Mouse (Mus musculus) B cell, adult 67 days (primary cell): ENCODE measurements around the gene 4930442H23Rik. TPM values are rescaled to one million over a fixed set of nuclear protein-coding genes. Genes with fewer than 3 reads are reported as not detected.

Source experiments
- total RNA-seq, 2 experiments: library from RNA; stranded (reverse); gene quantifications; 4 replicates each; pipeline ENCODE4 v1.2.4; 2023

Gene 4930442H23Rik
- total RNA-seq = not detected

DNA sequence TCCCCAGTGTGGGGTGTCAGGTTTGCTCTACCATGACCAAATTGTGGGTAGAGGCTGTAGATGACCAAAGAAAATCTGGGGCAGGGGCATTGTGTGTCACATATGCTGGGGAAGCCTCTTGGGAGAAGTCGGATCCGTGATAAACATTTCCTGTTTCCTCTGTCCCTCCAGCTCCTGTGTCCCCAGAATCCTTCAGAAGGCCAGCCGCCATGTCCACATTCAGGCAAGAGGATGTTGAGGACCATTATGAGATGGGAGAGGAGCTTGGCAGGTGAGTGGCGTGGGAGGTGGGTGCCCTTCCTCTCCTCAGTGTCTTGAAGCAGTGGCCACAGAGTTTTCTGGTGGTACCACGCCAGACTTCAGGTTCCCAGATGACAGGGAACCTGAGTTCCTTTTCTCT is at the start of gene 4930442H23Rik:
Gene 4930442H23Rik (minus strand): TSS at position 45 of the 400 bp plus-strand sequence.

GRCm38 (mm10) chr10:81232580-81233225 is 49.1 kb upstream of the 4930442H23Rik start, which contains the start of gene Zfr2:
Zfr2 (plus strand) TSS chr10:81233155.

DNA sequence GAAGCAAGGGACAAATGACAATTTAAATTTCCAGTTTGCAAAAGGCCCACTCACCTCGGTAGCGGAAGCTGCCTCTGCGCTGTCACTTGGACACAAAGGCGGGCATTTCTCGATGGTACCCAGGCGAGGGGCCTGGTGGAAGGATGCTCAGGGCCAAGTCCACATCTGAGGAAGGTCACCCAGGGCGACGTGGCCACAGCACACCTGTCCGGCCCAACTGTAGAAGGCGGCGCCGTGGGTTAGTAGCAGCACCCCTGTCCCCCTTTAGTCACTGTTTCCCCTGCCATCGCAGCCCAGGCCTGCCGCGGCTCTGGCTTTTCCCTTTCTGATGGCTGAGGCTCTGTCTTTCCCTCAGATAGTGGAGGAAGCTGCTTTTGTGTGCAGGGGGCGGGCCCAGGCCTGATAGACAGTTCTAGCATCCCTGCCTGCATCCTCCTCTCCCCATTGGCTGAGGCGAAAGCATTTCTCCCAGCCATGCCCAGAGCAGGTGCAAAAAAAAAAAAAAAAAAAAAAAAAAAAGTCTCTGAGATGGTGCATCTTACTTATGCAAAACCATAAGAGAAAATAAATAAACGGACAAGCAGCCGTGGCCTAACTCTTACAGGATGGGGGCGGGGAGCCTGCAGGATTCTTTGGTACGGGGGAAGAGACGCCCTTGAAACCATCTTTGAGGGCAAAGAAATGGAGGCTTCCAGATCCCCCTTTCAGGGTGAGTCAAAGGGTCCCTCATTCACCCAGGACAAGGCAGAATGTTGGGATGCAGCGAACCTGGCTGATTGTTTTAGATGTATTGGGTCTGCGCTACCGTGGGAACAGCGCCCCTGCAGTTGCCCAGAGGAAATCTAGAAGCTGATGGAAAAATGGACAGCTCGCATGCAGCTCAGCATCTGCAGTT is 47.0 kb upstream of the 4930442H23Rik start, which contains the start of gene Atcay:
Gene Atcay (minus strand): TSS at position 396 of the 895 bp plus-strand sequence.

GRCm38 (mm10) chr10:81201807-81202758 is 18.4 kb upstream of the 4930442H23Rik start, which contains the start of gene Nmrk2:
Nmrk2 (minus strand) TSS chr10:81202051.

DNA sequence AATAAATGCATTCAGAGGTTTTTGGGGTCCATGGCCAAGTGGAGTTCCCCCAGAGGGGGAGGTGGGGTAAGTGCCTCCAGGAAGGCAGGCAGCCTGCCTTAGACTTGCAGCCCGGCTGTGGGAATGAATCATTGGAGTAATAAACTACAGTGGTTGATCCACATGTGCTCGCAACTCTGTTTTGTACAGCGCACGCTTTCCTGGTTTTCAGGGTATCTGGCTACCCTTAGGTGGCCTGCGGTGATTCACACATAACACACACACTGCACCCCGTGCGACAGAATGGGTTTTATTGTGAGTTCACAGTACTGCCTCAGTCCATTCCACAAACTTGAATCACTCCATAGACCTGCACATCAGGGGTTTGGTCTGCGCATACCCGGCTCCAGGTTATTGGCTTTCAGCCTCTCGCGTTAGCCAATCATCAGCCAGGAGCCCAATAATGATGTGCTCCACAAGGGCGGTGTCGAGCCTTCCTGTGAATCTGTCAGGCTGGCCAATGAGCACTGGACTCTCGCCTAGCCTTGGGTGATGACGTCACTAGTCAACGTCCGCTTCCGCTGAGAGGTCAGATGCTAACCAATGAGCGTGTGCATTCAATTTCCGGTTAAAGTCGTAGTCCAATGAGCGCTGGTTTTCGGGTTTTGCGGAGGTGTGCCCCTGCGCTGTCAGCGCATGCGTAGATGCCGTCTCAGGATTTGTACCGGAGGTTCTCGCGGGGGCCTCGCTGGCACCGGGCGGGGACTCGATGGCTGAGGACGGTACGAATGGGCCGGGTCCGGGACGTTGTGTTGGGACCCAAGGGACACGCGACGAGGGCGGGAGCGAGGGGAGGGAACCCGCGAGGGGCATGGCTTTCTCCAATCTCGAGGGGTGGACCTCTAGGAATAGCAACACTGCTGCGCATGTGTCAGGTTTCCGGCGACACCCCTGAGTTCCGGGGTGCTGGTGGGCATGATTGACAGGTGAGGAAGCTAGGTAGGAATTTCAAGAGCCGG is 1.0 kb downstream of the 4930442H23Rik start, which contains the start of gene Dapk3:
Gene Dapk3 (plus strand): TSS at position 670 of the 998 bp plus-strand sequence.

GRCm38 (mm10) chr10:81176466-81177271 is 7.0 kb downstream of the 4930442H23Rik start, which contains the start of gene Eef2:
Eef2 (plus strand) TSS chr10:81176631.

DNA sequence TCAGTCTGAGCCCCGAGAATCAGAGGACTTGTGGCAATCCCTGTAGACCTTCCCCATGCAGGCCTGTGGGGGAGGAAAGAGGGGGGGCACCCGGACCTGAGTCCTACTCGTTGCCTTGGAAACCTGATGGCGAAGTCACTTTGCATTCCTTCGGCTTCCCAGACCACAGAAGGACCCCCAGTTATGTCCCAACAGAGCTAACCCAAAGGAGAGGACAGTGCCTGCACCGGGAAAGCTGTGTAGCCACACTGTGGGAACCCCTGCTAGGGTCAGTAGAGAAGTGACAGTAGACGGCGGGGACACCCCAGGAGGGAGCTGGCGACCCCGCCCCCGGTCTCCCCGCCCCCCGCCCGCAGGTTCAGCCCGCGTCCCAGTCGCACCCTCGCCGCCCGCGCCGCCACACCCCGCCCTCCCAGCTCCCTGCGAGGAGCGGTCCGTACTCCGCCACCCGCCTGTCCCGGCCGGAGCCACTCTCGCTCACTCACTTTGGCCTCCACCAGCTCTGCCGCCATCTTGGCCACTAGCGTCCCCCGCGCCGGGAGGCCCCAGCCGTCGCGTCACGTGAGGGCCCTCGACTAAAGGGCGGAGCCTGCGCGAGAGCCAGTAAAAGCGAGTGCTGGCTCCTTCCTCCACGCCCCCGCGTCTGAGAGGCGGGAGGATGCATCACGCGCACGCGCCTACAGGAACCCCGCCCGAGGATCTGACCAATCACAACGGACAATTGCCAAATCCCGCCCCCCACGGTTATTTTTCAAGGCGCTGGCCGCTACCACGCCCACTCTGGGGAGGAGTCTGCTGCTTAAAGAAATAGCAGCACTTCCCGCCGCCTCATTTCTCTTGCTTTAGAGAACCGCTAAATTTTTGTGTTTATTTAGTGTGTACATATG is 16.2 kb downstream of the 4930442H23Rik start, which contains the start of gene Pias4:
Gene Pias4 (minus strand): TSS at position 724 of the 887 bp plus-strand sequence.

GRCm38 (mm10) chr10:81134966-81135681 is 48.5 kb downstream of the 4930442H23Rik start, which contains the start of gene Zbtb7a:
Zbtb7a (plus strand) TSS chr10:81135220.

Other genes with a start within 250 kb of the 4930442H23Rik start
- under 1 TPM; 0.21 to 0.41 TPM for gene Gng7, start 168.9 kb downstream of the 4930442H23Rik start, total RNA-seq
- not detected for gene Diras1, start 158.2 kb downstream of the 4930442H23Rik start, total RNA-seq
- gene Slc39a3, start 146.4 kb downstream of the 4930442H23Rik start, total RNA-seq = 10 to 100 TPM; 15.6 to 18.9 TPM
- 10 to 100 TPM; 57.0 to 65.1 TPM for gene Sgta, start 123.7 kb downstream of the 4930442H23Rik start, total RNA-seq
- 10 to 100 TPM; 11.9 to 15.9 TPM for gene Thop1, start 113.8 kb downstream of the 4930442H23Rik start, total RNA-seq
- not detected for gene Creb3l3, start 85.0 kb downstream of the 4930442H23Rik start, total RNA-seq
- 100 to 1,000 TPM; 159 to 177 TPM for gene Map2k2, start 77.9 kb downstream of the 4930442H23Rik start, total RNA-seq
- gene Zbtb7a, start 48.6 kb downstream of the 4930442H23Rik start, total RNA-seq = 100 to 1,000 TPM in 1 of 2 experiments, 10 to 100 TPM in 1; 97.7 to 106 TPM
- gene Pias4, start 15.9 kb downstream of the 4930442H23Rik start, total RNA-seq = 10 to 100 TPM; 70.9 to 76.2 TPM
- 1,000 to 10,000 TPM; 1,844 to 1,917 TPM for gene Eef2, start 7.2 kb downstream of the 4930442H23Rik start, total RNA-seq
- 10 to 100 TPM; 79.5 to 87.1 TPM for gene Dapk3, start 844 bp downstream of the 4930442H23Rik start, total RNA-seq
- not detected for gene Nmrk2, start 18.2 kb upstream of the 4930442H23Rik start, total RNA-seq
- not detected for gene Atcay, start 47.0 kb upstream of the 4930442H23Rik start, total RNA-seq
- 1 to 10 TPM; 3.4 to 4.6 TPM for gene Zfr2, start 49.3 kb upstream of the 4930442H23Rik start, total RNA-seq
- 10 to 100 TPM; 24.5 to 29.5 TPM for gene Matk, start 69.1 kb upstream of the 4930442H23Rik start, total RNA-seq
- gene Mrpl54, start 83.1 kb upstream of the 4930442H23Rik start, total RNA-seq = 100 to 1,000 TPM; 106 to 112 TPM
- 10 to 100 TPM; 32.7 to 50.4 TPM for gene Apba3, start 83.1 kb upstream of the 4930442H23Rik start, total RNA-seq
- 10 to 100 TPM; 14.0 to 18.9 TPM for gene Tjp3, start 107.7 kb upstream of the 4930442H23Rik start, total RNA-seq
- 100 to 1,000 TPM; 130 to 154 TPM for gene Pip5k1c, start 109.1 kb upstream of the 4930442H23Rik start, total RNA-seq
- 10 to 100 TPM; 53.3 to 59.3 TPM for gene Cactin, start 137.3 kb upstream of the 4930442H23Rik start, total RNA-seq
- gene Tbxa2r, start 144.9 kb upstream of the 4930442H23Rik start, total RNA-seq = 1 to 10 TPM; 4.6 to 6.0 TPM
- gene Gipc3, start 159.4 kb upstream of the 4930442H23Rik start, total RNA-seq = under 1 TPM; 0.78 to 0.92 TPM
- gene Hmg20b, start 166.6 kb upstream of the 4930442H23Rik start, total RNA-seq = 10 to 100 TPM; 77.8 to 80.1 TPM
- 10 to 100 TPM; 11.6 to 13.5 TPM for gene Mfsd12, start 173.6 kb upstream of the 4930442H23Rik start, total RNA-seq
- gene 4930404N11Rik, start 182.0 kb upstream of the 4930442H23Rik start, total RNA-seq = 10 to 100 TPM in 1 of 2 experiments, 1 to 10 TPM in 1; 7.8 to 11.0 TPM
- gene Fzr1, start 194.7 kb upstream of the 4930442H23Rik start, total RNA-seq = 10 to 100 TPM; 47.9 to 55.7 TPM
- 10 to 100 TPM; 36.0 to 37.0 TPM for gene Dohh, start 200.6 kb upstream of the 4930442H23Rik start, total RNA-seq
- 1 to 10 TPM; 1.6 to 4.6 TPM for gene Gm48551, start 200.6 kb upstream of the 4930442H23Rik start, total RNA-seq
- gene Gm48552, start 205.2 kb upstream of the 4930442H23Rik start, total RNA-seq = 1 to 10 TPM; 4.3 to 5.4 TPM
- gene Smim24, start 209.2 kb upstream of the 4930442H23Rik start, total RNA-seq = 1 to 10 TPM; 5.8 to 9.2 TPM